Mouse (Mus musculus) E14TG2a.4 (cell line): ENCODE results near the gene Mier3.

Experiments
- CTCF ChIP-seq: conservative IDR thresholded peaks from 2 replicates; pipeline ENCODE4 v1.5.1; 2014; ENCODE audit warnings: low read length
- POU5F1 ChIP-seq: IDR thresholded peaks from 2 replicates; pipeline ENCODE4 v1.6.1; 2014; ENCODE audit warnings: low read length, borderline replicate concordance

GRCm38 (mm10) chr13:111753321-111753720 lies 72.5 kb downstream of the Mier3 start:
- TF ChIP-seq CTCF = no peak
- TF ChIP-seq POU5F1 = no peak
